Mouse (Mus musculus) midbrain, embryonic 11.5 days (tissue): ENCODE results near the gene Madd. TPM values are rescaled to one million over a fixed set of nuclear protein-coding genes. Genes with fewer than 3 reads are reported as not detected.

Experiments used
- ATAC-seq: fragments of 200-750 bp; cut with Nextera tagmentation; 2 replicates; pipeline ENCODE4 v1.8.0; 2017; ENCODE audit warnings: moderate TSS enrichment, moderate library complexity; ENCODE audit not compliant: low FRiP score
- DNase-seq: peaks from one replicate; pipeline ENCODE4 v3.0.0; 2015; ENCODE audit warnings: low spot score; ENCODE audit errors: missing footprints
- H3K27ac ChIP-seq: fragments of 300-500 bp; sonication (generic); 2 replicates; pipeline ENCODE4 v1.5.1; 2014; ENCODE audit warnings: low read depth, low read length
- H3K27me3 ChIP-seq: fragments of 300-500 bp; sonication (generic); 2 replicates; pipeline ENCODE4 v1.6.1; 2014; ENCODE audit warnings: mild to moderate bottlenecking, low read length, moderate library complexity, mixed read lengths; ENCODE audit not compliant: control insufficient read depth, insufficient read depth
- H3K36me3 ChIP-seq: fragments of 300-500 bp; sonication (generic); 2 replicates; pipeline ENCODE4 v1.6.1; 2014; ENCODE audit warnings: mild to moderate bottlenecking, low read length, moderate library complexity, mixed read lengths; ENCODE audit not compliant: control insufficient read depth, insufficient read depth
- H3K4me1 ChIP-seq: fragments of 300-500 bp; sonication (generic); 2 replicates; pipeline ENCODE4 v1.6.1; 2014; ENCODE audit warnings: low read length; ENCODE audit not compliant: control insufficient read depth, insufficient read depth
- H3K4me2 ChIP-seq: fragments of 300-500 bp; sonication (generic); 2 replicates; pipeline ENCODE4 v1.6.1; 2014; ENCODE audit warnings: mild to moderate bottlenecking, moderate library complexity
- H3K4me3 ChIP-seq: fragments of 300-500 bp; sonication (generic); 2 replicates; pipeline ENCODE4 v1.5.1; 2014; ENCODE audit warnings: low read depth, low read length
- H3K9ac ChIP-seq: fragments of 300-500 bp; sonication (generic); 2 replicates; pipeline ENCODE4 v1.6.1; 2014; ENCODE audit warnings: low read length
- H3K9me3 ChIP-seq: fragments of 300-500 bp; sonication (generic); 2 replicates; pipeline ENCODE4 v1.6.1; 2016; ENCODE audit warnings: low read length; ENCODE audit not compliant: control insufficient read depth
- WGBS: fragments of 180-500 bp; shearing (Covaris S2); extraction: QIAGEN DNeasy Blood & Tissue Kit; methylation state at CpG from one replicate; pipeline ENCODE4 v1.1.7; 2014; 5-methylcytosine and 5-hydroxymethylcytosine counted together
- polyA plus RNA-seq: library from polyadenylated mRNA; unstranded; fragments of >200 nt; fragmentation: Nextera tagmentation; extraction: Ambion mirVana; gene quantifications from 2 replicates; pipeline ENCODE4 v1.2.1, GENCODE M21; 2014

Gene Madd
- polyA plus RNA-seq, 1 experiment from 2014 or later = 17.3 TPM

GRCm38 (mm10) chr2:91163532-91163931 lies 20.1 kb downstream of the Madd start:
- H3K9ac ChIP-seq = no peak overlapping the region
- H3K4me1 ChIP-seq = no peaks in the 10 kb centered on the region
- no peaks in the 10 kb centered on the region for H3K27me3 ChIP-seq
- no peaks in the 10 kb centered on the region for H3K9me3 ChIP-seq
- H3K36me3 ChIP-seq = peaks cover 10% of the 10 kb centered on the region
- no peak overlapping the region for H3K27ac ChIP-seq
- ATAC-seq = no peak
- DNase-seq = no peak
- no peak overlapping the region for H3K4me3 ChIP-seq
- H3K4me2 ChIP-seq = no peak overlapping the region
- 95% methylated on average over 5 of the region's 5 CpGs for WGBS

GRCm38 (mm10) chr2:91162952-91163351 lies 20.7 kb downstream of the Madd start:
- Histone ChIP-seq H3K9me3 (no peaks in the 10 kb centered on the region), H3K36me3 (peaks cover 10% of the 10 kb centered on the region), H3K9ac (no peak overlapping the region), H3K4me2 (no peak overlapping the region), H3K4me3 (no peak overlapping the region), H3K27ac (no peak overlapping the region), H3K27me3 (no peaks in the 10 kb centered on the region), H3K4me1 (no peaks in the 10 kb centered on the region)
- ATAC-seq = no peak
- no peak for DNase-seq
- 78% methylated on average over 4 of the region's 4 CpGs for WGBS

- no peak overlapping the region for H3K4me3 ChIP-seq
- no peaks in the 10 kb centered on the region for H3K9me3 ChIP-seq
- H3K27ac ChIP-seq = no peak overlapping the region
- no peaks in the 10 kb centered on the region for H3K27me3 ChIP-seq
- H3K4me1 ChIP-seq = no peaks in the 10 kb centered on the region
- no peak for ATAC-seq
- H3K9ac ChIP-seq = no peak overlapping the region
- 90% methylated on average over 6 of the region's 6 CpGs for WGBS
- no peak for DNase-seq
- no peak overlapping the region for H3K4me2 ChIP-seq
- peaks cover 4% of the 10 kb centered on the region; the same call in 1 of the 2 replicates for H3K36me3 ChIP-seq
Measured at GRCm38 (mm10) chr2:91160591-91160990, 23.0 kb downstream of the Madd start.

GRCm38 (mm10) chr2:91157002-91157752 lies 26.5 kb downstream of the Madd start:
- 17% methylated on average over 6 of the region's 6 CpGs for WGBS
- Histone ChIP-seq H3K27ac (no peak overlapping the region), H3K9me3 (no peaks in the 10 kb centered on the region), H3K4me3 (no peak overlapping the region), H3K27me3 (no peaks in the 10 kb centered on the region), H3K36me3 (no peaks in the 10 kb centered on the region), H3K4me2 (no peak overlapping the region), H3K9ac (no peak overlapping the region), H3K4me1 (no peaks in the 10 kb centered on the region)
- DNase-seq (no peak), ATAC-seq (no peak)

- Histone ChIP-seq H3K9me3 (no peaks in the 10 kb centered on the region), H3K9ac (no peak overlapping the region), H3K27me3 (no peaks in the 10 kb centered on the region), H3K27ac (no peak overlapping the region), H3K4me2 (no peak overlapping the region), H3K4me3 (no peak overlapping the region), H3K4me1 (no peaks in the 10 kb centered on the region), H3K36me3 (no peaks in the 10 kb centered on the region; the same call in 1 of the 2 replicates)
- ATAC-seq (no peak), DNase-seq (no peak)
- WGBS = 97% methylated on average over 3 of the region's 3 CpGs
Measured at GRCm38 (mm10) chr2:91154091-91154490, 29.5 kb downstream of the Madd start.

- ATAC-seq (no peak), DNase-seq (no peak)
- no peaks in the 10 kb centered on the region for H3K27me3 ChIP-seq
- H3K9ac ChIP-seq = no peak overlapping the region
- WGBS = 86% methylated on average over 3 of the region's 3 CpGs
- no peak overlapping the region for H3K4me3 ChIP-seq
- no peaks in the 10 kb centered on the region; the same call in 1 of the 2 replicates for H3K36me3 ChIP-seq
- H3K4me2 ChIP-seq = no peak overlapping the region
- H3K9me3 ChIP-seq = no peaks in the 10 kb centered on the region
- H3K27ac ChIP-seq = no peak overlapping the region
- H3K4me1 ChIP-seq = no peaks in the 10 kb centered on the region
Measured at GRCm38 (mm10) chr2:91152885-91153377, 30.7 kb downstream of the Madd start.

GRCm38 (mm10) chr2:91151331-91151730 lies 32.3 kb downstream of the Madd start:
- H3K9ac ChIP-seq = no peak overlapping the region
- ATAC-seq = no peak
- no peaks in the 10 kb centered on the region; the same call in 1 of the 2 replicates for H3K36me3 ChIP-seq
- H3K9me3 ChIP-seq = no peaks in the 10 kb centered on the region
- no peak for DNase-seq
- WGBS = 88% methylated on average over 1 of the region's 1 CpGs
- H3K4me2 ChIP-seq = no peak overlapping the region
- no peaks in the 10 kb centered on the region for H3K27me3 ChIP-seq
- H3K27ac ChIP-seq = no peak overlapping the region
- no peaks in the 10 kb centered on the region for H3K4me1 ChIP-seq
- H3K4me3 ChIP-seq = no peak overlapping the region

- DNase-seq = no peak
- no peaks in the 10 kb centered on the region for H3K4me1 ChIP-seq
- H3K9ac ChIP-seq = no peak overlapping the region
- H3K4me3 ChIP-seq = no peak overlapping the region
- no peaks in the 10 kb centered on the region; the same call in 1 of the 2 replicates for H3K36me3 ChIP-seq
- H3K27ac ChIP-seq = no peak overlapping the region
- H3K27me3 ChIP-seq = no peaks in the 10 kb centered on the region
- no peak overlapping the region for H3K4me2 ChIP-seq
- no peaks in the 10 kb centered on the region for H3K9me3 ChIP-seq
- no peak for ATAC-seq
Measured at GRCm38 (mm10) chr2:91148101-91148500, 35.5 kb downstream of the Madd start.

GRCm38 (mm10) chr2:91143401-91143800 lies 40.2 kb downstream of the Madd start:
- 94% methylated on average over 11 of the region's 11 CpGs for WGBS
- DNase-seq = peak; percentile 59
- H3K9me3 ChIP-seq = no peaks in the 10 kb centered on the region
- ATAC-seq = no peak
- H3K27me3 ChIP-seq = no peaks in the 10 kb centered on the region
- no peaks in the 10 kb centered on the region for H3K4me1 ChIP-seq
- H3K4me3 ChIP-seq = no peak overlapping the region
- H3K27ac ChIP-seq = no peak overlapping the region
- no peak overlapping the region for H3K4me2 ChIP-seq
- peaks cover 4% of the 10 kb centered on the region for H3K36me3 ChIP-seq
- H3K9ac ChIP-seq = no peak overlapping the region
